Mouse (Mus musculus) hindbrain, embryonic 13.5 days (tissue): ENCODE results near the gene 2210408I21Rik. TPM values are rescaled to one million over a fixed set of nuclear protein-coding genes. Genes with fewer than 3 reads are reported as not detected.
"Not testable (repeated sequence)": the region's sequence is repeated elsewhere in the genome, so short reads cannot be mapped to it uniquely, and the experiment has no call there.

Source experiments
- ATAC-seq: fragments of 200-750 bp; cut with Nextera tagmentation; 2 replicates; pipeline ENCODE4 v1.8.0; 2017; ENCODE audit warnings: moderate TSS enrichment; ENCODE audit not compliant: low FRiP score
- H3K27ac ChIP-seq: fragments of 300-500 bp; sonication (generic); 2 replicates; pipeline ENCODE4 v1.5.1; 2015; ENCODE audit warnings: inconsistent platforms, mild to moderate bottlenecking, moderate library complexity
- H3K27me3 ChIP-seq: fragments of 300-500 bp; sonication (generic); 2 replicates; pipeline ENCODE4 v1.6.1; 2015; ENCODE audit warnings: mild to moderate bottlenecking, inconsistent platforms
- H3K36me3 ChIP-seq: fragments of 300-500 bp; sonication (generic); 2 replicates; pipeline ENCODE4 v1.6.1; 2015; ENCODE audit warnings: mild to moderate bottlenecking, inconsistent platforms
- H3K4me1 ChIP-seq: fragments of 300-500 bp; sonication (generic); replicated peaks from 2 replicates; pipeline ENCODE4 v1.6.1; 2015; ENCODE audit warnings: inconsistent platforms
- H3K4me2 ChIP-seq: fragments of 300-500 bp; sonication (generic); 2 replicates; pipeline ENCODE4 v1.6.1; 2015; ENCODE audit warnings: inconsistent platforms, mild to moderate bottlenecking, moderate library complexity
- H3K4me3 ChIP-seq: fragments of 300-500 bp; sonication (generic); 2 replicates; pipeline ENCODE4 v1.5.1; 2015; ENCODE audit warnings: mild to moderate bottlenecking, inconsistent platforms
- H3K9ac ChIP-seq: fragments of 300-500 bp; sonication (generic); 2 replicates; pipeline ENCODE4 v1.6.1; 2015; ENCODE audit warnings: mild to moderate bottlenecking, inconsistent platforms
- H3K9me3 ChIP-seq: fragments of 300-500 bp; sonication (generic); 2 replicates; pipeline ENCODE4 v1.6.1; 2016; ENCODE audit warnings: inconsistent platforms
- WGBS: fragments of 180-500 bp; shearing (Covaris S2); methylation state at CpG from one replicate; pipeline ENCODE4 v1.1.7; 2015; 5-methylcytosine and 5-hydroxymethylcytosine counted together
- polyA plus RNA-seq: library from polyadenylated mRNA; unstranded; fragments of >200 nt; fragmentation: Nextera tagmentation; extraction: Ambion mirVana; gene quantifications from 2 replicates; pipeline ENCODE4 v1.2.1, GENCODE M21; 2015

Gene 2210408I21Rik
- polyA plus RNA-seq, result 11.0 and 12.9 TPM in 2 replicates

GRCm38 (mm10) chr13:77134931-77135620, at the start of gene 2210408I21Rik, which contains the start of gene Slf1:
2210408I21Rik (plus strand) TSS chr13:77135540.
Slf1 (minus strand) TSS chr13:77135473.
- Histone ChIP-seq H3K4me2 (peak within 1 kb of the TSS; percentile 65), H3K9me3 (no peaks in the 10 kb centered on the region), H3K4me1 (peaks cover 15% of the 10 kb centered on the region), H3K4me3 (peak within 1 kb of the TSS; percentile 97), H3K27ac (peak within 1 kb of the TSS; percentile 93), H3K36me3 (no peaks in the 10 kb centered on the region), H3K9ac (peak within 1 kb of the TSS; percentile 91), H3K27me3 (no peaks in the 10 kb centered on the region)
- peak; percentile 99 for ATAC-seq
- under 1% methylated on average over 65 of the region's 65 CpGs for WGBS

GRCm38 (mm10) chr13:77092876-77093275, 42.5 kb upstream of the 2210408I21Rik start:
- H3K4me1 ChIP-seq, H3K9me3 ChIP-seq, H3K4me2 ChIP-seq, H3K27me3 ChIP-seq, ATAC-seq, H3K27ac ChIP-seq, H3K4me3 ChIP-seq, H3K9ac ChIP-seq: not testable (repeated sequence)
- H3K36me3 ChIP-seq, result peaks cover 26% of the 10 kb centered on the region
- 100% methylated on average over 1 of the region's 1 CpGs for WGBS

DNA sequence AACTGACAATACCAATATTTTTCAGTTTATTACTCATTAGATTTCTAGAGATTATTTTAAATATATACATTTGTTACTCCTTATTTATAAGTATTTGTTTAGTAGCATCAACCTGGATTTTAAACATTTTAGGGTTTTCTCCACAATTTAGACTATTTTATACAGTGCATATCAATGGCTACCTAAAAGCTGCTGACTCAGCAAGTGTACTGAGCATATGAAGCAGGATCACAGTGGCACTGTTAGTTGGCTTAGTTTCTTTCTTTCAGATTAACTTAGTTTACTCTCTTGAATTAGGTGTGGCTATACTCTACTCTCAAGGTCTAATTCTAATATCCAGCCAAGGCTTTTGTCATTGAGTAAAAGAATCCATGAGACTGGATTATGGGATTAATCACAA, 27.6 kb upstream of the 2210408I21Rik start:
- no peak overlapping the region for H3K9ac ChIP-seq
- no peaks in the 10 kb centered on the region for H3K27me3 ChIP-seq
- H3K27ac ChIP-seq, result no peak overlapping the region
- H3K4me2 ChIP-seq, result no peak overlapping the region
- H3K4me1 ChIP-seq, result no peaks in the 10 kb centered on the region
- H3K36me3 ChIP-seq, result peaks cover 4% of the 10 kb centered on the region
- H3K4me3 ChIP-seq, result no peak overlapping the region
- no peaks in the 10 kb centered on the region for H3K9me3 ChIP-seq
- ATAC-seq, result no peak

GRCm38 (mm10) chr13:77118695-77119094, 16.6 kb upstream of the 2210408I21Rik start:
- Histone ChIP-seq H3K4me1 (no peaks in the 10 kb centered on the region), H3K4me3 (no peak overlapping the region), H3K27me3 (no peaks in the 10 kb centered on the region), H3K4me2 (no peak overlapping the region), H3K27ac (no peak overlapping the region), H3K36me3 (no peaks in the 10 kb centered on the region; the same call in 1 of the 2 replicates), H3K9me3 (no peaks in the 10 kb centered on the region), H3K9ac (no peak overlapping the region)
- no peak for ATAC-seq
- WGBS, result 98% methylated on average over 4 of the region's 4 CpGs

- no peak overlapping the region for H3K4me2 ChIP-seq
- H3K4me1 ChIP-seq, result no peaks in the 10 kb centered on the region
- no peak for ATAC-seq
- WGBS, result 86% methylated on average over 3 of the region's 3 CpGs
- no peak overlapping the region for H3K4me3 ChIP-seq
- H3K27me3 ChIP-seq, result no peaks in the 10 kb centered on the region
- no peak overlapping the region for H3K9ac ChIP-seq
- H3K36me3 ChIP-seq, result peaks cover 10% of the 10 kb centered on the region
- H3K27ac ChIP-seq, result no peak overlapping the region
- no peaks in the 10 kb centered on the region for H3K9me3 ChIP-seq
Observed at GRCm38 (mm10) chr13:77125159-77125558, 10.2 kb upstream of the 2210408I21Rik start.

DNA sequence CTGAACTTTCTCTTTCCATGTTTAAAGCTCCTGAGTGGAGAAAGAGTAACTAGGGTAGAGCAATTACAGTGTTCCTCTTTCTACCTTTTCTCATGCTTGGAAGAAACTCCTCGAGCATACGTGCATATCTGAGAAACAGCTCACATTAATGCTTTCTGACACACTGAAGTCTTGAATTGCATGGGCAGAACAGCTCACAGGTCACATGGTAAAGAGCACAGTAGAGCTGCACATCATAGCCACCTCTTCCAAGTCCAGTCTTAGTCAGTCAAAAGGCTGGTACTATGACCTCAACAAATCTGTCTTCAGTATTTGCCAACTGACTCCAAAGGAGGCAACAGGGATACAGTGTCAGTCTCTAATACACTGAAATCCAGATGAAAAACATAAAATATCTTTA, 7.1 kb upstream of the 2210408I21Rik start:
- ATAC-seq, result no peak
- no peak overlapping the region for H3K4me2 ChIP-seq
- H3K4me1 ChIP-seq, result 0 out of 2 replicates have a peak, but pooled peaks cover 2% of the 10 kb centered on the region
- H3K9me3 ChIP-seq, result no peaks in the 10 kb centered on the region
- H3K27me3 ChIP-seq, result no peaks in the 10 kb centered on the region
- 94% methylated on average over 2 of the region's 2 CpGs for WGBS
- no peak overlapping the region for H3K27ac ChIP-seq
- H3K9ac ChIP-seq, result no peak overlapping the region
- H3K36me3 ChIP-seq, result peaks cover 10% of the 10 kb centered on the region
- no peak overlapping the region for H3K4me3 ChIP-seq

GRCm38 (mm10) chr13:77131132-77131531, 4.2 kb upstream of the 2210408I21Rik start:
- H3K27ac ChIP-seq, result no peak overlapping the region
- H3K9me3 ChIP-seq, result no peaks in the 10 kb centered on the region
- H3K27me3 ChIP-seq, result no peaks in the 10 kb centered on the region
- ATAC-seq, result no peak
- 94% methylated on average over 2 of the region's 2 CpGs for WGBS
- no peak overlapping the region for H3K4me3 ChIP-seq
- peaks cover 4% of the 10 kb centered on the region for H3K4me1 ChIP-seq
- H3K9ac ChIP-seq, result no peak overlapping the region
- no peaks in the 10 kb centered on the region for H3K36me3 ChIP-seq
- H3K4me2 ChIP-seq, result no peak overlapping the region

- Histone ChIP-seq H3K4me2 (peak overlapping the region; percentile 65), H3K27me3 (no peaks in the 10 kb centered on the region), H3K9ac (peak overlapping the region; percentile 78), H3K4me1 (peaks cover 15% of the 10 kb centered on the region), H3K4me3 (peak overlapping the region; percentile 97), H3K9me3 (no peaks in the 10 kb centered on the region), H3K36me3 (no peaks in the 10 kb centered on the region), H3K27ac (peak overlapping the region; percentile 93)
- peak; percentile 84 for ATAC-seq
- WGBS, result 1% methylated on average over 11 of the region's 11 CpGs
Observed at GRCm38 (mm10) chr13:77135621-77135981, 261 bp downstream of the 2210408I21Rik start.

GRCm38 (mm10) chr13:77140890-77141289, 5.5 kb downstream of the 2210408I21Rik start:
- peaks cover 13% of the 10 kb centered on the region for H3K4me1 ChIP-seq
- H3K4me3 ChIP-seq, result no peak overlapping the region
- WGBS, result 90% methylated on average over 2 of the region's 2 CpGs
- no peaks in the 10 kb centered on the region for H3K36me3 ChIP-seq
- no peak overlapping the region for H3K27ac ChIP-seq
- H3K4me2 ChIP-seq, result no peak overlapping the region
- no peak overlapping the region for H3K9ac ChIP-seq
- no peaks in the 10 kb centered on the region for H3K9me3 ChIP-seq
- H3K27me3 ChIP-seq, result no peaks in the 10 kb centered on the region
- no peak for ATAC-seq

DNA sequence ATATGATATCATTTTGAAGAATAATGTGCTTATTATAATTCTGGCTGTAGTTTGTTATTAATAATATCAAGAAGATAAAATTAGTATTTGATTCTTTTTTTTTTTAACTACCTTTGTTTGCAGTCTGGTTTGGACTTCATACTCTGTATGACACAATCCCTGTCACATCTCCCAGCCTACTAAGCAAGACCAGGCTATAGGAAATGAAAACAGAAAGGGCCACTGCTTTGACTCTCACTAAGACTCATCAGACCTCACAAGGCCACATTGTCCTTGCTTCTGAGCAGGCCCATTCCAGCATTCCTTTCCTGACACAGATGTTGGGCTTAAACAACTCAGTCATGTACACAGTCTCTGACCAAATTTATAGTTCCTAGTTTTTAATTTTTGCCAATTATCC, 42.6 kb downstream of the 2210408I21Rik start:
- Histone ChIP-seq H3K27ac (no peak overlapping the region), H3K27me3 (no peaks in the 10 kb centered on the region)
- ATAC-seq, result no peak

GRCm38 (mm10) chr13:77190606-77191005, 55.3 kb downstream of the 2210408I21Rik start:
- Histone ChIP-seq H3K4me1 (no peaks in the 10 kb centered on the region), H3K4me3 (no peak overlapping the region), H3K9ac (no peak overlapping the region), H3K36me3 (0 out of 2 replicates have a peak, but pooled peaks cover 3% of the 10 kb centered on the region), H3K4me2 (no peak overlapping the region), H3K27me3 (no peaks in the 10 kb centered on the region), H3K9me3 (no peaks in the 10 kb centered on the region), H3K27ac (no peak overlapping the region)
- no peak for ATAC-seq
- 89% methylated on average over 8 of the region's 8 CpGs for WGBS

More for the DNA sequence above, 42.6 kb downstream of the 2210408I21Rik start:
- no peak overlapping the region for H3K4me2 ChIP-seq
- no peak overlapping the region for H3K4me3 ChIP-seq
- no peaks in the 10 kb centered on the region for H3K9me3 ChIP-seq
- no peak overlapping the region for H3K9ac ChIP-seq
- no peaks in the 10 kb centered on the region for H3K4me1 ChIP-seq
- H3K36me3 ChIP-seq, result no peaks in the 10 kb centered on the region

DNA sequence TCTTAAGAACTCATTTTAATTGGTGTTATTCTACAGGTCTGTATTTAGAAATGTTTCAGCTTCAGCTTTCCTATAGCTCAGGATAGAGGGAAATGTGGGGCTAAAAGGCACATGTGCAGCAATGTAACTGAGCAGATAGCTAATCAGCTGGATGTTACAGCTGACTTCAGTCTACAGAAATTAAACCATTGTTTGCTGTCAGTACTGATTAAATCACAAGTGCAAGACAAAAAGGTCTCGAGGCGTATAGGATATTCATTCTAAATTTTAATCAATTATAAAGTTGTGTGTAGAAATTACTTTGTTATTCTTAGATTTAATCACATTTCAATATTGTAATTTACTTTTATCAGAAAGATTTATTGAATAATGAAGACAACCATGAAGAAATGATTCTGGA, 56.9 kb downstream of the 2210408I21Rik start:
- H3K4me2 ChIP-seq, result no peak overlapping the region
- H3K4me3 ChIP-seq, result no peak overlapping the region
- H3K36me3 ChIP-seq, result 0 out of 2 replicates have a peak, but pooled peaks cover 3% of the 10 kb centered on the region
- H3K4me1 ChIP-seq, result no peaks in the 10 kb centered on the region
- H3K27ac ChIP-seq, result no peak overlapping the region
- H3K9me3 ChIP-seq, result no peaks in the 10 kb centered on the region
- WGBS, result 78% methylated on average over 2 of the region's 2 CpGs
- no peak for ATAC-seq
- H3K27me3 ChIP-seq, result no peaks in the 10 kb centered on the region
- H3K9ac ChIP-seq, result no peak overlapping the region

DNA sequence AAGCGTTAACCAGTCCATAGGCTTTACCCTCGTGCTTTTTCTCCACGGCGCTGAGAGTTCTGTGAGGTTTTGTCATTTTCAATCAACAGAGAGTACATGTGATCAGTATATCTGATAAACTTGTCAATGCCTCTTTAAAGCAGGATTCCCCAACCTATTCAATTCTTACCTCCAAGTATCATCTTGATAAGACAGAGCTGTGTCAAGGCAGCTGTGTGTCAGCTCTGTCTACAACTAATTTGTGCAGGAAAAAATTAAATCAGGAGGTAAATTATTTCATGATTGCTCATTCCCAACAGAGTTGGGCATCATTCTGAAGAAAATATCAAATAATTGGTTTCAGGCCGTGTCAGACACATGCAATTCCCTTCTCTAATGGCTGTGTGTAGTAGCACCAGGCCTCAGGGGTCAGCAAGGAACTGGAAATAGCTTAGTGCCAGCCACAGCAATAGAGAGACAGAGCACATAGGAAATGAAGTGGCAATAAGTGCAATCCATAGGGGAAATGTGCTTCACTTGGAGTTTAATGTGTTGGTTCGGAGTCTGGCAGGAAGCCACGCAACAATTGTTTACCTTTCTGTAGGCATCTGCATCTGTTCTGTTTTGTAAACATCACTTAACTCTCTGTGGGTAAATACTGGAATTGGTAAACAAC, 73.6 kb downstream of the 2210408I21Rik start:
- peak; percentile 87 for ATAC-seq

More for the DNA sequence above, 73.6 kb downstream of the 2210408I21Rik start:
- Histone ChIP-seq H3K9me3 (no peaks in the 10 kb centered on the region), H3K4me2 (no peak overlapping the region), H3K27me3 (no peaks in the 10 kb centered on the region), H3K27ac (peak overlapping the region; percentile 62), H3K4me1 (peaks cover 8% of the 10 kb centered on the region), H3K4me3 (no peak overlapping the region), H3K9ac (no peak overlapping the region), H3K36me3 (no peaks in the 10 kb centered on the region)
- WGBS, result 61% methylated on average over 7 of the region's 7 CpGs
